Mouse (Mus musculus): ENCODE results near the gene Hsd17b11. TPM values are rescaled to one million over a fixed set of nuclear protein-coding genes. Genes with fewer than 3 reads are reported as not detected.

Gene Hsd17b11
- polyA plus RNA-seq, 1 experiment from 2014 or later, result 26.7 TPM

- H3K4me1 ChIP-seq (ENCODE audit: insufficient read depth), result peaks cover 13% of the 10 kb centered on the region
- no peak overlapping the region for H3K4me2 ChIP-seq (ENCODE audit: low read depth, low read length)
- DNase-seq (no peak), ATAC-seq (no peak)
- H3K27me3 ChIP-seq (ENCODE audit: insufficient read depth, low read length), result no peaks in the 10 kb centered on the region
- H3K9ac ChIP-seq (replicated peaks), result no peak overlapping the region
- no peak overlapping the region for H3K4me3 ChIP-seq (ENCODE audit: low read depth, low read length)
- 94% methylated on average over 5 of the region's 5 CpGs for WGBS (ENCODE audit: insufficient replicate concordance)
- peaks cover 60% of the 10 kb centered on the region for H3K36me3 ChIP-seq (replicated peaks; ENCODE audit: insufficient read depth, low read length)
- H3K27ac ChIP-seq (ENCODE audit: low read depth), result no peak overlapping the region
- no peaks in the 10 kb centered on the region for H3K9me3 ChIP-seq (ENCODE audit: low read length)
- TF ChIP-seq EP300 (IDR thresholded peaks at IDR 0.05; ENCODE audit: low read depth) (no peak), CTCF (IDR thresholded peaks at IDR 0.05; ENCODE audit: low read depth) (no peak)
Measured at GRCm38 (mm10) chr5:104060429-104060828, 38.7 kb upstream of the Hsd17b11 start.

GRCm38 (mm10) chr5:104059628-104060027, 37.9 kb upstream of the Hsd17b11 start:
- no peak for TF ChIP-seq CTCF (IDR thresholded peaks at IDR 0.05; ENCODE audit: low read depth)
- TF ChIP-seq EP300 (IDR thresholded peaks at IDR 0.05; ENCODE audit: low read depth), result no peak
- H3K4me2 ChIP-seq (ENCODE audit: low read depth, low read length), result no peak overlapping the region
- WGBS (ENCODE audit: insufficient replicate concordance), result 87% methylated on average over 9 of the region's 9 CpGs
- no peaks in the 10 kb centered on the region for H3K27me3 ChIP-seq (ENCODE audit: insufficient read depth, low read length)
- H3K9ac ChIP-seq (replicated peaks), result no peak overlapping the region
- ATAC-seq (no peak), DNase-seq (no peak)
- no peak overlapping the region for H3K27ac ChIP-seq (ENCODE audit: low read depth)
- H3K4me3 ChIP-seq (ENCODE audit: low read depth, low read length), result no peak overlapping the region
- peaks cover 55% of the 10 kb centered on the region for H3K36me3 ChIP-seq (replicated peaks; ENCODE audit: insufficient read depth, low read length)
- H3K9me3 ChIP-seq (ENCODE audit: low read length), result no peaks in the 10 kb centered on the region
- peaks cover 16% of the 10 kb centered on the region for H3K4me1 ChIP-seq (ENCODE audit: insufficient read depth)

- H3K9me3 ChIP-seq (ENCODE audit: low read length), result no peaks in the 10 kb centered on the region
- H3K27me3 ChIP-seq (ENCODE audit: insufficient read depth, low read length), result no peaks in the 10 kb centered on the region
- 63% methylated on average over 15 of the region's 15 CpGs for WGBS (ENCODE audit: insufficient replicate concordance)
- peaks cover 46% of the 10 kb centered on the region for H3K36me3 ChIP-seq (replicated peaks; ENCODE audit: insufficient read depth, low read length)
- H3K4me1 ChIP-seq (ENCODE audit: insufficient read depth), result peaks cover 14% of the 10 kb centered on the region
- no peak overlapping the region for H3K4me3 ChIP-seq (ENCODE audit: low read depth, low read length)
- no peak overlapping the region for H3K4me2 ChIP-seq (ENCODE audit: low read depth, low read length)
- ATAC-seq (no peak), DNase-seq (peak; percentile 72)
- no peak overlapping the region for H3K27ac ChIP-seq (ENCODE audit: low read depth)
- no peak overlapping the region for H3K9ac ChIP-seq (replicated peaks)
- TF ChIP-seq CTCF (IDR thresholded peaks at IDR 0.05; ENCODE audit: low read depth), result peak; percentile 82
- no peak for TF ChIP-seq EP300 (IDR thresholded peaks at IDR 0.05; ENCODE audit: low read depth)
Measured at GRCm38 (mm10) chr5:104058021-104058420, 36.3 kb upstream of the Hsd17b11 start.

DNA sequence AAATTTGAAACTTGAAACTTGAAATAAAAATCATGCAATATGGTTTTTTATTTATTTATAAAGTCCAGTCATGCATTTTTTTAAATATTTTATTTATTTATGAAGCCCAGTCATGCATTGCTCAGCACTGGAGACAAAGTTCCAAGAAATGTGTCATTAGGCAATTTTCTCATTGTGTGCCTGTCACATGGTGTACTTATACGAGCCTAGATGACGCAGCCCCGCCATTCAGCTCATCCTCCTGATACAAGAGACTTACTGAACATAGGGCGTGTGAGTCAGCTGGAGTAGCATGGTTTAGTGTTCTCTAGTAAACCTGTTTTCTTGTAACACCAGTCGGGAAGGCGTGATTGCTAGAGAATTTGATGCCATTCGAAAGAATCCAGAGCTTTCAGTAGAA, 34.6 kb upstream of the Hsd17b11 start:
- no peak overlapping the region for H3K4me2 ChIP-seq (ENCODE audit: low read depth, low read length)
- no peak for DNase-seq
- WGBS (ENCODE audit: insufficient replicate concordance), result 85% methylated on average over 7 of the region's 7 CpGs
- no peaks in the 10 kb centered on the region for H3K9me3 ChIP-seq (ENCODE audit: low read length)
- H3K27ac ChIP-seq (ENCODE audit: low read depth), result no peak overlapping the region
- H3K4me3 ChIP-seq (ENCODE audit: low read depth, low read length), result no peak overlapping the region
- ATAC-seq, result no peak
- no peaks in the 10 kb centered on the region for H3K27me3 ChIP-seq (ENCODE audit: insufficient read depth, low read length)
- no peak overlapping the region for H3K9ac ChIP-seq (replicated peaks)
- H3K4me1 ChIP-seq (ENCODE audit: insufficient read depth), result peaks cover 7% of the 10 kb centered on the region
- TF ChIP-seq EP300 (IDR thresholded peaks at IDR 0.05; ENCODE audit: low read depth) (no peak), CTCF (IDR thresholded peaks at IDR 0.05; ENCODE audit: low read depth) (no peak)
- H3K36me3 ChIP-seq (replicated peaks; ENCODE audit: insufficient read depth, low read length), result peaks cover 46% of the 10 kb centered on the region

- peaks cover 7% of the 10 kb centered on the region for H3K4me1 ChIP-seq (ENCODE audit: insufficient read depth)
- no peak overlapping the region for H3K27ac ChIP-seq (ENCODE audit: low read depth)
- DNase-seq (no peak), ATAC-seq (no peak)
- H3K9me3 ChIP-seq (ENCODE audit: low read length), result no peaks in the 10 kb centered on the region
- H3K36me3 ChIP-seq (replicated peaks; ENCODE audit: insufficient read depth, low read length), result peaks cover 49% of the 10 kb centered on the region
- 56% methylated on average over 4 of the region's 4 CpGs for WGBS (ENCODE audit: insufficient replicate concordance)
- no peak overlapping the region for H3K4me2 ChIP-seq (ENCODE audit: low read depth, low read length)
- no peak overlapping the region for H3K4me3 ChIP-seq (ENCODE audit: low read depth, low read length)
- H3K9ac ChIP-seq (replicated peaks), result no peak overlapping the region
- TF ChIP-seq CTCF (IDR thresholded peaks at IDR 0.05; ENCODE audit: low read depth), result no peak
- no peak for TF ChIP-seq EP300 (IDR thresholded peaks at IDR 0.05; ENCODE audit: low read depth)
- H3K27me3 ChIP-seq (ENCODE audit: insufficient read depth, low read length), result no peaks in the 10 kb centered on the region
Measured at GRCm38 (mm10) chr5:104055816-104056215, 34.1 kb upstream of the Hsd17b11 start.

- TF ChIP-seq EP300 (IDR thresholded peaks at IDR 0.05; ENCODE audit: low read depth), result peak; percentile 90
- TF ChIP-seq CTCF (IDR thresholded peaks at IDR 0.05; ENCODE audit: low read depth), result no peak
- no peaks in the 10 kb centered on the region for H3K9me3 ChIP-seq (ENCODE audit: low read length)
- 0 out of 2 replicates have a peak overlapping the region, but pooled peaks have one; percentile 0 for H3K4me2 ChIP-seq (ENCODE audit: low read depth, low read length)
- no peak overlapping the region for H3K9ac ChIP-seq (replicated peaks)
- H3K4me1 ChIP-seq (ENCODE audit: insufficient read depth), result peaks cover 7% of the 10 kb centered on the region
- H3K27me3 ChIP-seq (ENCODE audit: insufficient read depth, low read length), result no peaks in the 10 kb centered on the region
- H3K36me3 ChIP-seq (replicated peaks; ENCODE audit: insufficient read depth, low read length), result peaks cover 45% of the 10 kb centered on the region
- no peak overlapping the region for H3K4me3 ChIP-seq (ENCODE audit: low read depth, low read length)
- peak; percentile 72 for ATAC-seq
- 65% methylated on average over 4 of the region's 4 CpGs for WGBS (ENCODE audit: insufficient replicate concordance)
- DNase-seq, result peak; percentile 23
- H3K27ac ChIP-seq (ENCODE audit: low read depth), result peak overlapping the region; percentile 40; the same call in 1 of the 2 replicates
Measured at GRCm38 (mm10) chr5:104054938-104055337, 33.2 kb upstream of the Hsd17b11 start.

- no peak overlapping the region for H3K4me3 ChIP-seq (ENCODE audit: low read depth, low read length)
- no peak overlapping the region for H3K4me2 ChIP-seq (ENCODE audit: low read depth, low read length)
- H3K27ac ChIP-seq (ENCODE audit: low read depth), result no peak overlapping the region
- H3K9me3 ChIP-seq (ENCODE audit: low read length), result no peaks in the 10 kb centered on the region
- 49% methylated on average over 8 of the region's 8 CpGs for WGBS (ENCODE audit: insufficient replicate concordance)
- H3K36me3 ChIP-seq (replicated peaks; ENCODE audit: insufficient read depth, low read length), result peaks cover 27% of the 10 kb centered on the region
- peak; percentile 68 for ATAC-seq
- H3K9ac ChIP-seq (replicated peaks), result no peak overlapping the region
- no peaks in the 10 kb centered on the region for H3K27me3 ChIP-seq (ENCODE audit: insufficient read depth, low read length)
- peak; percentile 69 for DNase-seq
- TF ChIP-seq CTCF (IDR thresholded peaks at IDR 0.05; ENCODE audit: low read depth) (peak; percentile 75), EP300 (IDR thresholded peaks at IDR 0.05; ENCODE audit: low read depth) (no peak)
- H3K4me1 ChIP-seq (ENCODE audit: insufficient read depth), result peaks cover 12% of the 10 kb centered on the region
Measured at GRCm38 (mm10) chr5:104052956-104053355, 31.2 kb upstream of the Hsd17b11 start.

Data from liver, postnatal 0 days (tissue).